Mouse (Mus musculus) stomach, embryonic 15.5 days (tissue): ENCODE measurements around the gene Bcam. TPM values are rescaled to one million over a fixed set of nuclear protein-coding genes. Genes with fewer than 3 reads are reported as not detected.
A peak's percentile ranks its signal among the peaks of the same experiment; 100 is the strongest.

Source experiments
- ATAC-seq: fragments of 200-750 bp; cut with Nextera tagmentation; 2 replicates; pipeline ENCODE4 v1.8.0; 2017; ENCODE audit warnings: low read depth, moderate number of reproducible peaks, moderate TSS enrichment; ENCODE audit not compliant: insufficient read depth, low FRiP score
- H3K27ac ChIP-seq: fragments of 300-500 bp; sonication (generic); 2 replicates; pipeline ENCODE4 v1.5.1; 2015; ENCODE audit warnings: mild to moderate bottlenecking, inconsistent platforms
- H3K27me3 ChIP-seq: fragments of 300-500 bp; sonication (generic); replicated peaks from 2 replicates; pipeline ENCODE4 v1.6.1; 2015; ENCODE audit warnings: inconsistent platforms
- H3K36me3 ChIP-seq: fragments of 300-500 bp; sonication (generic); 2 replicates; pipeline ENCODE4 v1.6.1; 2015; ENCODE audit warnings: inconsistent platforms
- H3K4me1 ChIP-seq: fragments of 300-500 bp; sonication (generic); 2 replicates; pipeline ENCODE4 v1.6.1; 2015; ENCODE audit warnings: inconsistent platforms
- H3K4me2 ChIP-seq: fragments of 300-500 bp; sonication (generic); 2 replicates; pipeline ENCODE4 v1.6.1; 2015; ENCODE audit warnings: mild to moderate bottlenecking, inconsistent platforms
- H3K4me3 ChIP-seq: fragments of 300-500 bp; sonication (generic); replicated peaks from 2 replicates; pipeline ENCODE4 v1.5.1; 2015; ENCODE audit warnings: inconsistent platforms
- H3K9ac ChIP-seq: fragments of 300-500 bp; sonication (generic); 2 replicates; pipeline ENCODE4 v1.6.1; 2015; ENCODE audit warnings: inconsistent platforms
- H3K9me3 ChIP-seq: fragments of 300-500 bp; sonication (generic); 2 replicates; pipeline ENCODE4 v1.6.1; 2016; ENCODE audit warnings: inconsistent platforms
- WGBS: fragments of 180-500 bp; shearing (Covaris S2); methylation state at CpG from one replicate; pipeline ENCODE4 v1.1.7; 2015; 5-methylcytosine and 5-hydroxymethylcytosine counted together
- polyA plus RNA-seq: library from polyadenylated mRNA; unstranded; fragments of >200 nt; fragmentation: Nextera tagmentation; extraction: Ambion mirVana; gene quantifications from 2 replicates; pipeline ENCODE4 v1.2.1, GENCODE M21; 2015

Bcam gene
- polyA plus RNA-seq, 1 experiment from 2014 or later, result 151 TPM

DNA sequence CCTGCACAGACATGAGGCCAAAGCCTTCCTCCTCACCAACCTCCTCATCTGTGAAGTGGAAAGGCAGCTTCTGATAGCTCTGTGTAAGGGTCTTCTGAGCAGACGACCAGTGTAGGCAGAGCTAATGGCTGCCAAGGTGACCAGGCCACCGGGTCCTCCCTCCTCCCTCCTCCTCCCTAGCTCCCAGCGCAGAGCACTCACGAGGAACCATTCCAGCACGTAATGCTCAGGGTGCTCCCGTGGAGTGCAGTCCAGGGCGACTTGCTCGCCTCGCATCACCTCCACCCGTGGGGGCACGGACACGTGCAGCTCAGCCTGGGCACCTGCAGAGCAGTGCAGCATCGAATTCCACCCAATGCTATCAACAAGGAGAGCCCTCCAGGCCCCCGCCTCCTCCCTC lies 2.6 kb downstream of the Bcam start:
- Histone ChIP-seq H3K9ac (no peak overlapping the region), H3K27ac (no peak overlapping the region), H3K4me2 (peak overlapping the region; percentile 89), H3K4me3 (peak overlapping the region; percentile 49), H3K27me3 (no peaks in the 10 kb centered on the region), H3K4me1 (peaks cover 30% of the 10 kb centered on the region), H3K36me3 (peaks cover 15% of the 10 kb centered on the region; the same call in 1 of the 2 replicates), H3K9me3 (no peaks in the 10 kb centered on the region)
- no peak for ATAC-seq
- WGBS, result 59% methylated on average over 14 of the region's 14 CpGs

- peaks cover 21% of the 10 kb centered on the region; the same call in 1 of the 2 replicates for H3K36me3 ChIP-seq
These were observed 6.2 kb downstream of the Bcam start for GRCm38 (mm10) chr7:19764581-19764980.

DNA sequence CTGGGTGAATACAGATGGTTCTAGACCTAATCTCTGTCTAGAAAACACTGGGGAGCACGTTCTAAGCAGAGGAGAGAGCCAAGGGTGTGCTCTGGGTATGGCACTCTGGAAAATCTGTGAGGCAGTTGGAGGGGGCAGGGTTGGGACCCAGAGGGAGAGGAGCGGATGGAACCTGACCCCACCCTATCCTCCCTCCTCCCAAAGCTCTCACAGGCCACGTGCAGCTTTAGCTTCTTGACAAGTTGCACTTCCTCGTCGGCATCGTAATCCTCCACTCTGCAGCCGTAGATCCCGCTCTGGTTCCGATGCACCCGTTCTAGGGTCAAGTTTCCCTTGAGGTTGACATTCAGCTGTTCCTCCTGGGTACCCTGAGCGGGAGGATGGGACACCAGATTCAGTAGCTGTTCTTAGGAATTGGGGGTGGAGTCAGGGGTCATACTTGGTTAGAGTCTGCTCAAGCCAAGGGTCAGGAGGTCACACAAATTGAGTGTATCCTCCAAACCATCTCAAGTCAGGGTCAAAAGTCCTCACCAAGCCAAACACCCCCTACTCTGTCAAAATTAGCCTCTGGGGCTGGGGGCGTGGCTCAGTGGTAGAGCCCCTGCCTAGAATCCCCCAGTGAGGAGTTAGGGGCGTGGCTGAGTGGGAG lies 6.9 kb downstream of the Bcam start:
- WGBS, result 75% methylated on average over 13 of the region's 13 CpGs
- H3K36me3 ChIP-seq, result peaks cover 21% of the 10 kb centered on the region; the same call in 1 of the 2 replicates
- H3K4me3 ChIP-seq, result no peak overlapping the region
- no peak overlapping the region for H3K27ac ChIP-seq
- peaks cover 8% of the 10 kb centered on the region; the same call in 1 of the 2 replicates for H3K4me1 ChIP-seq
- no peaks in the 10 kb centered on the region for H3K27me3 ChIP-seq
- H3K9ac ChIP-seq, result no peak overlapping the region
- no peak for ATAC-seq
- H3K4me2 ChIP-seq, result no peak overlapping the region
- H3K9me3 ChIP-seq, result no peaks in the 10 kb centered on the region

More at GRCm38 (mm10) chr7:19764581-19764980, 6.2 kb downstream of the Bcam start:
- no peak for ATAC-seq
- Histone ChIP-seq H3K9ac (no peak overlapping the region), H3K4me1 (peaks cover 14% of the 10 kb centered on the region), H3K27ac (no peak overlapping the region), H3K4me2 (no peak overlapping the region), H3K9me3 (no peaks in the 10 kb centered on the region), H3K4me3 (no peak overlapping the region), H3K27me3 (no peaks in the 10 kb centered on the region)
- WGBS, result 80% methylated on average over 9 of the region's 9 CpGs

- H3K4me2 ChIP-seq, result no peak overlapping the region
- ATAC-seq, result no peak
- H3K27me3 ChIP-seq, result no peaks in the 10 kb centered on the region
- no peak overlapping the region for H3K9ac ChIP-seq
- H3K4me1 ChIP-seq, result no peaks in the 10 kb centered on the region; the same call in 1 of the 2 replicates
- H3K4me3 ChIP-seq, result no peak overlapping the region
- H3K27ac ChIP-seq, result no peak overlapping the region
- H3K36me3 ChIP-seq, result peaks cover 21% of the 10 kb centered on the region; the same call in 1 of the 2 replicates
- 48% methylated on average over 11 of the region's 11 CpGs for WGBS
- no peaks in the 10 kb centered on the region for H3K9me3 ChIP-seq
These were observed 8.5 kb downstream of the Bcam start for GRCm38 (mm10) chr7:19762283-19762682.

DNA sequence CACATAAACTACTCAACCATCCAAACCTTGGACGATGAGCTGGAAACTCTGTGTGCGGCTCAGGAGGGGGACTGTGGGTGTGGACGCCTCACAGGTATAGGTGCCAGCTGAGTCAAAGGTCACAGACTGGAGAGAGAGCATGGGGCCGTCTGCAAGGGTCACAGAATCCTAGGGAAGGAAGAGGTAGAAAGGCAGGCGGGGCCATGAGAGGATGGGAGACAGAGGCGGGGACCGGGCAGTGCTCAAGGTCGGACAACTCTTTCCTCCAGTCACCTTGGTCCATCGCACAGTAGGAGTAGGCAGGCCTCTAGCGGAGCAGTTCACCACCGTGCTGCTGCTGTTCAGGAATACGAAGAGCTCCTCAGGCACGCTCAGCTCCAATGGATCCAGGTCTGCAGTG lies 10.8 kb downstream of the Bcam start:
- H3K9ac ChIP-seq, result no peak overlapping the region
- no peak overlapping the region for H3K4me2 ChIP-seq
- H3K27ac ChIP-seq, result no peak overlapping the region
- H3K36me3 ChIP-seq, result peaks cover 18% of the 10 kb centered on the region; the same call in 1 of the 2 replicates
- no peaks in the 10 kb centered on the region for H3K9me3 ChIP-seq
- no peak overlapping the region for H3K4me3 ChIP-seq
- peaks cover 9% of the 10 kb centered on the region for H3K4me1 ChIP-seq
- no peak for ATAC-seq
- no peaks in the 10 kb centered on the region for H3K27me3 ChIP-seq
- WGBS, result 85% methylated on average over 13 of the region's 13 CpGs

GRCm38 (mm10) chr7:19758623-19759022 lies 12.2 kb downstream of the Bcam start:
- no peak overlapping the region for H3K4me2 ChIP-seq
- no peak overlapping the region for H3K9ac ChIP-seq
- H3K4me1 ChIP-seq, result peaks cover 18% of the 10 kb centered on the region
- no peaks in the 10 kb centered on the region for H3K9me3 ChIP-seq
- H3K36me3 ChIP-seq, result peaks cover 7% of the 10 kb centered on the region; the same call in 1 of the 2 replicates
- H3K27me3 ChIP-seq, result no peaks in the 10 kb centered on the region
- no peak for ATAC-seq
- H3K27ac ChIP-seq, result no peak overlapping the region
- 90% methylated on average over 13 of the region's 13 CpGs for WGBS
- H3K4me3 ChIP-seq, result no peak overlapping the region

DNA sequence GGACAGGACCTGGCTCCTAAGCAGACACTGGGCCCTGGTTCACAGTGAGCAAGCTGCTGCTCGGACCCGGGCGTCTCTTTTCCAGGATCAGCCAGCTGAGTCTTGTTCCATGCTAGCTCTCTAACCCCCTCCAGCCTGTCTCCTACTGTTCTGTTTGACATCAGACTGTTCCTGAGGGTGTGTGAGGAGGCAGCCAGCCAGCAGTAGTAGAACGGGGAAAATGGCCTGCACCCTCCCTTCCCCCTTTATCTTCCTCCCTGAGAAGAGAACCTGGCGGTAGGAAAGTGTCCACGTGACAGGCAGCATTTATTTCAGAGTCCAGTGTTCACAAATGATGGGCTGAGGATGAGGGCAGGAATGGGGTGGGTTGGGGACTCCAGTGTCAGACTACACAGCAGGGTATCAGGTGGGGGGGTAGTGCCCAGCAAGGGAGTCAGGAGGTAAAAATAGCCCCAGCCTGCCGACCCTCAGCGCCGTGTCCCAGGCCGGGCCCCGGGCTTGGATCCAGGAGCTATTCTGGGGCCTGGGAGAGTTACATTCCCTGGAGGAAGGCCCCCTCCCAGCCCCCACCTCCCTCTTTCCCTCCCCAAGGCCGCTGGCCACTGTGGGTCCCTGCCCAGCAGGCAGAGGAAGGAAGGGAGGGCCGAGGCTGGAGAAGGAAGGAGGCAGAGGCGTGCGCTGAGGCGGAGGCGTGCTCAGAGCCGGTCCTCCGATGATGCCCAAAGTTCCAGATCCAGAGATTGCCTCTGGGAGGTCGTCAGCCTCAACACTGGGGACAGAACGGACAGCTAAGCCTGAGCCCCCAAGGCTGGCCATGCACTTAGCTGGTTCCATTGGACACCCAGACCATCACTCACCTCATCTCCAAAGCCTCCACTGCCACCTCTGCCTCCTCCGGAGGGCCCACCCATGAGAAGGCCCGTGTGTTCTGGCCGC lies 14.7 kb downstream of the Bcam start:
- H3K36me3 ChIP-seq, result peaks cover 6% of the 10 kb centered on the region; the same call in 1 of the 2 replicates
- no peaks in the 10 kb centered on the region for H3K9me3 ChIP-seq
- no peak overlapping the region for H3K9ac ChIP-seq
- peak overlapping the region; percentile 8; the same call in 1 of the 2 replicates for H3K4me2 ChIP-seq
- H3K27ac ChIP-seq, result peak overlapping the region; percentile 82
- H3K4me3 ChIP-seq, result no peak overlapping the region
- no peaks in the 10 kb centered on the region for H3K27me3 ChIP-seq
- H3K4me1 ChIP-seq, result peaks cover 21% of the 10 kb centered on the region
- peak; percentile 68 for ATAC-seq
- WGBS, result 54% methylated on average over 22 of the region's 24 CpGs

GRCm38 (mm10) chr7:19755008-19755407 lies 15.8 kb downstream of the Bcam start:
- peaks cover 3% of the 10 kb centered on the region; the same call in 1 of the 2 replicates for H3K36me3 ChIP-seq
- no peak overlapping the region for H3K9ac ChIP-seq
- peak overlapping the region; percentile 82 for H3K27ac ChIP-seq
- H3K4me2 ChIP-seq, result no peak overlapping the region
- ATAC-seq, result no peak
- WGBS, result 78% methylated on average over 2 of the region's 2 CpGs
- H3K27me3 ChIP-seq, result no peaks in the 10 kb centered on the region
- H3K4me1 ChIP-seq, result peaks cover 30% of the 10 kb centered on the region
- no peaks in the 10 kb centered on the region for H3K9me3 ChIP-seq
- no peak overlapping the region for H3K4me3 ChIP-seq

DNA sequence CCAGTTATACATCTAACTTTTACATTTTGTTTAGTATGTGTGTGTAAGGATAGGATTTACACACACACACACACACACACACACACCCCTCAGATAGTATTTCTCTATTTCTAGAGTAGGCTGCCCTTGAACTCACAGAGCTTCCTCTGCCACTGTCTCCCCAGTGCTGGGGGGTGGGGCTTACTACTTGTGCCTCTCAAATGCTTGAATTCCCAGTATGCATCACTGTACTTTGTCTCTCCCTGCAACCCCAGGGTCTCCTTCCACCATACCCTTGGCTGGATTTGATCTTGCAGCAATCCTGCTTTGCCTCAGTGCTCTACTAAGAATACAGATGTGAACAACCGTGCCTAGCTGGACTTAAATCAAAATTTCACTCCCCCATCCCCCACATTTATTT lies 16.8 kb downstream of the Bcam start:
- ATAC-seq, result no peak
- Histone ChIP-seq H3K4me2 (no peak overlapping the region), H3K36me3 (no peaks in the 10 kb centered on the region), H3K9me3 (no peaks in the 10 kb centered on the region), H3K27me3 (no peaks in the 10 kb centered on the region), H3K27ac (peak overlapping the region; percentile 46; the same call in 1 of the 2 replicates), H3K4me3 (no peak overlapping the region), H3K4me1 (peaks cover 32% of the 10 kb centered on the region), H3K9ac (no peak overlapping the region)
- 68% methylated on average over 1 of the region's 1 CpGs for WGBS

- Histone ChIP-seq H3K36me3 (no peaks in the 10 kb centered on the region), H3K4me1 (peaks cover 33% of the 10 kb centered on the region), H3K27me3 (no peaks in the 10 kb centered on the region), H3K4me3 (no peak overlapping the region), H3K4me2 (no peak overlapping the region), H3K9ac (no peak overlapping the region), H3K27ac (peak overlapping the region; percentile 46; the same call in 1 of the 2 replicates), H3K9me3 (no peaks in the 10 kb centered on the region)
- WGBS, result 50% methylated on average over 7 of the region's 7 CpGs
- no peak; the same call in 1 of the 2 replicates for ATAC-seq
These were observed 17.2 kb downstream of the Bcam start for GRCm38 (mm10) chr7:19753587-19753986.

- WGBS, result 71% methylated on average over 8 of the region's 8 CpGs
- no peaks in the 10 kb centered on the region for H3K9me3 ChIP-seq
- no peaks in the 10 kb centered on the region for H3K27me3 ChIP-seq
- no peak overlapping the region for H3K4me2 ChIP-seq
- no peak for ATAC-seq
- no peak overlapping the region for H3K4me3 ChIP-seq
- H3K4me1 ChIP-seq, result peaks cover 42% of the 10 kb centered on the region
- no peak overlapping the region for H3K9ac ChIP-seq
- no peak overlapping the region for H3K27ac ChIP-seq
- H3K36me3 ChIP-seq, result no peaks in the 10 kb centered on the region
These were observed 18.2 kb downstream of the Bcam start for GRCm38 (mm10) chr7:19752652-19753051.

GRCm38 (mm10) chr7:19751070-19751383 lies 19.8 kb downstream of the Bcam start:
- no peak overlapping the region for H3K4me3 ChIP-seq
- H3K4me1 ChIP-seq, result peaks cover 50% of the 10 kb centered on the region
- no peak overlapping the region for H3K9ac ChIP-seq
- H3K27me3 ChIP-seq, result no peaks in the 10 kb centered on the region
- H3K36me3 ChIP-seq, result no peaks in the 10 kb centered on the region
- WGBS, result 45% methylated on average over 4 of the region's 4 CpGs
- no peak for ATAC-seq
- H3K9me3 ChIP-seq, result no peaks in the 10 kb centered on the region
- H3K4me2 ChIP-seq, result peak overlapping the region; percentile 62; the same call in 1 of the 2 replicates
- peak overlapping the region; percentile 94; the same call in 1 of the 2 replicates for H3K27ac ChIP-seq
